Mouse (Mus musculus): ENCODE data around the gene Rilpl1.

GRCm38 (mm10) chr5:124523032-124523431, 8.2 kb downstream of the Rilpl1 start:
- TF ChIP-seq EP300 (IDR thresholded peaks at IDR 0.05; ENCODE audit: low read depth) = no peak
- peak; percentile 41; the same call in 1 of the 2 replicates for TF ChIP-seq CTCF (IDR thresholded peaks at IDR 0.05; ENCODE audit: low read depth)

Measured in liver, embryonic 14.5 days (tissue).